Mouse (Mus musculus) cortical plate, adult 2 months (tissue): ENCODE measurements around the gene Zfp740. TPM values are rescaled to one million over a fixed set of nuclear protein-coding genes. Genes with fewer than 3 reads are reported as not detected.
"Not testable (repeated sequence)": the region's sequence is repeated elsewhere in the genome, so short reads cannot be mapped to it uniquely, and the experiment has no call there.

Experiments
- H3K27ac ChIP-seq: fragments of 200-500 bp; 2 replicates; pipeline ENCODE4 v1.5.1; 2012; ENCODE audit warnings: low read length, control low read depth, inconsistent platforms; ENCODE audit not compliant: insufficient read depth
- H3K4me1 ChIP-seq: fragments of 200-500 bp; 2 replicates; pipeline ENCODE4 v1.6.1; 2011; ENCODE audit warnings: low read length; ENCODE audit not compliant: control insufficient read depth, insufficient read depth
- H3K4me3 ChIP-seq: fragments of 200-500 bp; 2 replicates; pipeline ENCODE4 v1.5.1; 2011; ENCODE audit warnings: mild to moderate bottlenecking, low read length, control low read depth; ENCODE audit not compliant: insufficient read depth
- CTCF ChIP-seq: fragments of 200-500 bp; IDR thresholded peaks from 2 replicates; pipeline ENCODE4 v1.5.1; 2011; ENCODE audit warnings: mild to moderate bottlenecking, control low read depth, low read length; ENCODE audit not compliant: insufficient read depth; ENCODE audit errors: extremely low read depth
- POLR2A ChIP-seq: fragments of 200-500 bp; IDR thresholded peaks from 2 replicates; pipeline ENCODE4 v1.6.1; 2011; ENCODE audit warnings: mild to moderate bottlenecking, low read length, control low read depth; ENCODE audit not compliant: insufficient read depth; ENCODE audit errors: extremely low read depth
- polyA plus RNA-seq: library from polyadenylated mRNA; depleted of rRNA; stranded (reverse); fragments of >200 nt; gene quantifications from 2 replicates; pipeline ENCODE4 v1.2.3, GENCODE M21; 2012; rRNA removed

Gene Zfp740
- polyA plus RNA-seq = 51.3 and 57.6 TPM in 2 replicates

DNA sequence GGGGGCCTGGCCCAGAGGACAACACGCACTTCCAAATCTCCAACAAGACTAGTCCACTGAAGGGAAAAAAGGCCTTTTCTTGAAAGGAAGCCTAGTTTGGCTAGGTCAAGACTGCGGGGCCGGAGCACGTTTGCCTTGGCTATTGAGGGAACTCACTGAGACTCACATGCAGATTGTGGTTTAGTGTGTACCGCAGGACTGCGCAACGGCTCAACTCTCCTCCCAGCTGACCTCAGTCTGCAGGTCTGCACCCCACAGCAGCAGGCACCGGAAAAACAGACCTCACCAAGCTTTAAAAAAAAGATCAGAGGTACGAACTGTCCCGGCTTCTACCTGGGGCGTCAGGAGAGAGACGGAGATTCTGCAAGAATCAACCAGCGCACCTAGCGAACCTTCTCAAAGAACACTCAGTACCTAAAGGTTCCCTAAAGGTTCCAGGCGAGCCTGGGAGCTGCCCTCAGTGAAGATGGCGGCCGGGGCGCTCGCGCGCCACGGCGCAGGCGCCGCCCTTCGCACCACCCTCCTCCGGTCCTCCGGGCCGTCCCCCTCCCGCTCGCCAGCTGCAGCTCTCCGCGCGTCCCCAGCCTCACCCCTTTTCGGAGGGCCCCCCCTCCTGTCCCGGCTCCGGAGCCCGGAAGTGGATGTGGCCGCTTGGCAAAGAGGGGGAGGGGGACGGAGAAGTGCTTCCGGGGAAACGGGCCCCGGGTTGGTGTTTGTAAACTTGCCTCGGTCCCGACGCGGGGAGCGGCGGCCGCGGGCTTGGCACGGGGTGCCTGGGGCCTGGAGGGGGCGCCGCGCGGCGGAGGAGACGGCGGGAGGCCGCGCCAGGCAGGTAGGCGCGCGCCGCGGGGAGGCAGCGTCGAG, at the start of gene Zfp740:
Zfp740 (plus strand) TSS at position 279 of the 864 bp plus-strand sequence.
- Histone ChIP-seq H3K4me3 (peak within 1 kb of the TSS; percentile 66), H3K4me1 (peaks cover 11% of the 10 kb centered on the region; the same call in 1 of the 2 replicates), H3K27ac (peak within 1 kb of the TSS; percentile 92)
- TF ChIP-seq CTCF = no peak
- peak; percentile 56 for TF ChIP-seq POLR2A

DNA sequence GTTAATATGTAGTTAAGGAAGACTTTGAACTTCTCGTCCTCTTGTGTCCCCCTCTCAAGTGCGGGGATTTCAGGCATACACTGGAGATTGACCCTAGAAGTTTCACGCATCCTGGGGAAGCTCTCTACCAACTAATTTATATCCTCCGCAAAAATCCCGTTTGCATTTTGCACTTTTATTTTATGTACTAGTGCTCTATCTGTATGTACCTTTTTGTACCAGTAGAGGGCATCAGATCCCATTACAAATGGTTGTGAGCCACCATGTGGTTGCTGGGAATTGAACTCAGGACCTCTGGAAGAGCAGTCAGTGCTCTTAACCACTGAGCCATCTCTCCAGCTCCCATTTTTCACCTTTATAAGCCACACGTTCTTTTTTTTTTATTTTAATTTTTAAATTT, 48.0 kb upstream of the Zfp740 start:
- H3K4me1 ChIP-seq, H3K4me3 ChIP-seq, H3K27ac ChIP-seq: not testable (repeated sequence)

DNA sequence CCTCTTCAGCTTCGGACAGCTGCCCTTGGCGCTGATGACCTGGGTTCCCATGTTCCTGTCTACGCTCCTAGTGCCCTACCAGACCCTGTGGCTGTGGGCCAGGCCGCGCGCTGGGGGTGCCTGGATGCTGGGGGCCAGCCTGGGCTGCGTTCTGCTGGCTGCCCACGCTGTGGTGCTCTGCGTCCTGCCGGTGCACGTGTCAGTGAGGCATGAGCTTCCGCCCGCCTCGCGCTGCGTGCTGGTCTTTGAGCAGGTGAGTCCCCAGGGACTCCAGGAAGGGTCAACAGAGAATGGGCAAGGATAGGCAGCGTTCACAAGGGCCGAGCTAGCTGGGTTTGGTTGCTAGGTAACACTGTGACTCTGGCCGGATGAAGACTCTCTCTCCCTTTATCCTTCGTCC, 46.2 kb upstream of the Zfp740 start:
- no peak overlapping the region for H3K27ac ChIP-seq
- no peak overlapping the region for H3K4me3 ChIP-seq
- H3K4me1 ChIP-seq = no peaks in the 10 kb centered on the region
- TF ChIP-seq CTCF = no peak

DNA sequence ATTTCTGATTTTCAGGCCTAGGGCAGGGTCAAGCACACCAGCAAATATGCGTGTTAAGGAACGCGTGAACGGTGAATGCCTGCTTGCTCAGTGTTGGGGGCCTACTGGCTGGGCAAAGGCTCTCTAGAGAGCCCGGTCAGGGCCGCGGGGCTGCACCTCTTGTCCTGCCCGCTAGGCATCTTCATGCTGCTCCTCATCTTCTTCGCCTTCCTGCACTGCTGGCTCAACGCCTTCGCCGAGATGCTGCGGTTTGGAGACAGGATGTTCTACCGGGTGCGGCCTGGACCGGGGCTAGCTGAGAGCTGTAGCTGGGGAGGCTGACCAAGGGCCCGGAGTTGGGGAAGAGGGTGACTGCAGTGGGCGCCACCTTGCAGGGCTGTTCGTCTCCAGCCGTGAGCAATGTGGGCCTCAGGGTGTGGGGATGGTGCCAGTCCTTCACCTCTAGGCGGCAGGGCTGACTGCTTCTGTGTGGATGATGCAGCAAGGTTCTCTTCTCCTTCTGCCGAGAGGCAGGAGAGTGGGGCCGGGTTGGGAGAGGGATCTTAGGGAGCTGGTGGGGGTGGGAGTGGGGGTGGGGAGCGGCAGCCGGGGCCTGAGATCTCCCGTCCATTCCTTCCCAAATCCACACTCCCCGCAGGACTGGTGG, 42.5 kb upstream of the Zfp740 start:
- no peak overlapping the region for H3K27ac ChIP-seq
- H3K4me1 ChIP-seq = no peaks in the 10 kb centered on the region
- no peak overlapping the region for H3K4me3 ChIP-seq
- no peak for TF ChIP-seq POLR2A
- TF ChIP-seq CTCF = no peak

DNA sequence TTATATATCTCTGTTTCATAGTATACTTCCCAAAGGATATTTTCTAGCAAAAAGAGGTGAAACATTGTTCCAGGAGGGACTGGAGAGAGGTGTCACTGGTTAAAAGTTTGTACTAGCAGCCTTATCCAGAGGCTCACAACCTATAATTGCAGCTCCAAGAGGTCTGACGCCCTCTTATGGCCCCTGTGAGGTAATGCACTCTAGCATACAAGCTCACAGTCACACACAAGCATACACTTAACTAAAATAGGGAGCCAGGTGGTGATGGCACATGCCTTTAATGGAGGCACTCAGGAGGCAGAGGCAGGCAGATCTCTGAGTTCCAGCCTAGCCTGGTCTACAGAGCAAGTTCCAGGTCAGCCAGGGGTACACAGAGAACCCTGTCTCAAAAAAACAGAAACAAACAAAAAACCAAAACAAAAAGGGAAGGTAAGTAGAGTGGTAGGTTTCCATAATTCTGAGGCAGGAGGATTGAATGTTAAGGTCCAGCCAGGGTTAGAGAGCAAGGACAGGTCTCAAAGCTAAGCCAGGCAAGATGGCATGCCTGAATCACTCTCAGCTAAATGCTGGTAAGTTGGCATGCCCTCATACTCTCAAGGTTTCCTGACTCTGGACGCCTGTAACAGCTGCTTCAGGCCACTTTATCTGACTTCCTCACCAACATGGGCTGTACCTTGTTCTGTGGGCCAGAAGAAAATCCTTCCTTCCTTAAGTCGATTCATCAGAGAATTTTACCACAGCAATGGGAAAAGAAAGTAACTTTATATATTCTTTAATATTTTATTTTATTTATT, 39.0 kb upstream of the Zfp740 start:
- Histone ChIP-seq H3K4me3 (no peak overlapping the region), H3K4me1 (no peaks in the 10 kb centered on the region), H3K27ac (no peak overlapping the region)
- TF ChIP-seq POLR2A (no peak), CTCF (no peak)

DNA sequence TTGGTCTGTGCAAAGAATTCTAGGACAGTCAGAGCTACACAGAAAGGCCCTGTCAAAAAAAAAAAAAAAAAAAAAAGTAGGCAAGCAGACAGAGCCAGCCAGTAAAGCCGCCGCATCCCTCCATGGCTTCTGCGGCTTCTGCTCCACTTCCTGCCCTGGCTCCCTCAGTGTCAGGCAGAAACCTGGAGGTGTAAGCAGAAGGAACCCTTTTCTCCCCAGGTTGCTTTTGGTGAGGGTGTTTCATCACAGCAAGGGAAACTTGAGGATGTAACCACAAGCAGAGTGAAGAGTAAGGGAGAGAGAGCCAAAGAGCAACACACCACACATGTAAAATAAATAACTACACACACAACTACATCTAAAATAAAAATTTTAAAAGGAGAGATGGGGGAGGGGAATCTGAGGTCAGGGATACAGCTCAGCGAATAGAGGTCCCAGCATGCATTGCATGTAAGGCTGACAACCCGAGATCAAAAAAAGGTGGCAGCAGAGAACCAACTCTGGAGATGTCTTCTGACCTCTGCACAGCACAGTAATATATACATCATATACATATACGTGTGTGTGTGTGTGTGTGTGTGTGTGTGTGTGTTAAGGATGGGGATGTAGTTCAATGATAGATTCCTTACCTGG, 37.5 kb upstream of the Zfp740 start:
- no peaks in the 10 kb centered on the region for H3K4me1 ChIP-seq
- TF ChIP-seq CTCF = no peak
- TF ChIP-seq POLR2A = no peak
- H3K4me3 ChIP-seq = no peak overlapping the region
- no peak overlapping the region for H3K27ac ChIP-seq

DNA sequence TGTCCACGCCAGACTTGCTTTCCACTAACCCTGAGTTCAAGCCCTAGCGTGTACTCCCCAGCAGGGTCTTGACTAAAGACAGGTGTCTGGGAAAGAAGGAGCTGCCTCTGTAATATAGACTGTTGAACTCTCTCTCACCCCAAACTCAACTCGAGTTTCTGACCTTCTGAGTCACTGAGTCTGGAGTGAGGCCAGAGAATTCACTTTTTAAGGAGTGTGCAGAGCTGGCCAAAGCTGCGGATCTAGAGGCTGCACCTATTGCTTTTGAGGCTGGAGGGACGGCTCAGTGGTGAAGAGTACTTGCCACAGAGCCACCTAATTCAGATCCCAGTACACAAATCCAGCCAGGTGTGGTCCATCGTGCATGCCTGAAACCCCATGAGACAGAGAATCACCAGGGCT, 35.4 kb upstream of the Zfp740 start:
- Histone ChIP-seq H3K27ac (no peak overlapping the region), H3K4me3 (no peak overlapping the region), H3K4me1 (no peaks in the 10 kb centered on the region)
- TF ChIP-seq CTCF (no peak), POLR2A (no peak)

DNA sequence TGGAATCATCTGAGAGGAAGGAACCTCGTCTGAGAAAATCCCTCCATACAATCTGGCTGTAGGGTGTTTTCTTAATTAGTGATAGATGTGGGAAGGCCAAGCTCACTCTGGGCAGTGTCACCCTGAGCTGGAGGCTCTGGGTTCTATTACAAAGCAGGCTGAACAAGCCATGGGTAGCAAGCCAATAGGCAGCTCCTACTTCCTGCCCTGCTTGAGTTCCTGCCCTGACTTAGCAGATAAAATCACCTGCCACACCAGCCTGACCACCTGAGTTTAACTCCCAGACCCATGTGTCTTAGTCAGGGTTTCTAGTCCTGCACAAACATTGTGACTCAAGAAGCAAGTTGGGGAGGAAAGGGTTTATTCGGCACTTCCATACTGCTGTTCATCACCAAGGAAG, 34.0 kb upstream of the Zfp740 start:
- no peak overlapping the region for H3K4me3 ChIP-seq
- H3K4me1 ChIP-seq = no peaks in the 10 kb centered on the region
- TF ChIP-seq CTCF (no peak), POLR2A (no peak)
- no peak overlapping the region for H3K27ac ChIP-seq

DNA sequence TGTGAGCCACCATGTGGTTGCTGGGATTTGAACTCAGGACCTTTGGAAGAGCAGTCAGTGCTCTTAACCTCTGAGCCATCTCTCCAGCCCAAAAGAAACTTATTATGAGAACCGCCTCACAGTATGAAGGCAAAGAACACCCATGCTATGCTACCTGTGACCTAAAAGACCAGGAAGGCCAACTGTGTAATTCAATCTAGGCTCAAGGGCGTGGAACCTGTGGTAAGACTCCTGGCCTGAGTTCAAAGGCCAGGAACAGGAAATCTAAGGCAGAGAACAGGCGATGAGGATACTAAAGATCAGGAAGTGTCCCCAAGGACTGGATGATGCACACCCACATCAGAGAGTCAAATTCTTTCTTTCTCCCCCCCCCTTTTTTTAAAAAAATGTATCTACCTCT, 29.5 kb upstream of the Zfp740 start:
- Histone ChIP-seq H3K27ac (no peak overlapping the region), H3K4me3 (no peak overlapping the region), H3K4me1 (no peaks in the 10 kb centered on the region)
- TF ChIP-seq CTCF (no peak), POLR2A (no peak)

DNA sequence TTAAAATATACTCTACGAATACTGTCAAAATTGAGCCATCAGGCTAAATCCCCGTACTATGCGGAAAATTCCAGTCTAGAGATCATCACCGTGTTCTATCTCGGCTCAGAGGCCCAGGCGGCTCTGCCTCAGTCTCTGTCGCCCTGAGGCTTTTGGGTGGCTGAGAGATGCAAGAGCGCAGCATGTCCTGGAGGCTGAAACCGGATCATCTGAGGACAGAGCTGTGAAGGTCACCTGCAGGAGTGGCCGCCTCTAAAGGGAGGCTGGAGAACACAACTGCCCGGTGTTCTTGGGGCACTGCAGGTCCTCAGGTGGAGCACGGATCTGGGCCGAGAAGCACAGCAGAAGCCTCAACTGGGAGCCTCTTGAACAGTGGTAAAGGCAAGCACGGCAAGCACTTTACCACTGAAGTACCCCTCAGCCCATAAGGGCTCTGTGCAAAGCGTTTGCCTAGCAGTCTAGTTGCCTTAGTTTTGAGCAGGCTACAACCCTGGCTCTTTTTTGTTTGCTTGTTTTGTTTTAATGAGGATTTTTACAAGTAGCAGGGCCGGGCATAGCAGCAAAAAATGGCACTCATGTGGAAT, 27.2 kb upstream of the Zfp740 start:
- no peaks in the 10 kb centered on the region for H3K4me1 ChIP-seq
- no peak overlapping the region for H3K27ac ChIP-seq
- no peak overlapping the region for H3K4me3 ChIP-seq
- TF ChIP-seq POLR2A = no peak
